Mouse (Mus musculus) Patski (cell line): ENCODE results near the gene Kifap3. TPM values are rescaled to one million over a fixed set of nuclear protein-coding genes. Genes with fewer than 3 reads are reported as not detected.

Experiments
- ATAC-seq: fragments of 100-300 bp; one replicate; pipeline ENCODE4 v1.8.0; 2021
- CTCF ChIA-PET: fragments of 350-600 bp; sonication (Branson Sonifier 250); formaldehyde crosslinking; loops from one replicate; lab custom pipeline; 2022; ENCODE audit warnings: inconsistent platforms; lab: Charles Lee
- POLR2A ChIA-PET: fragments of 350-600 bp; sonication (Branson Sonifier 250); formaldehyde crosslinking; loops from one replicate; lab custom pipeline; 2022; ENCODE audit warnings: antibody characterized with exemption, inconsistent platforms; lab: Charles Lee
- DNase-seq: peaks from one replicate; pipeline ENCODE4 v3.0.0-alpha.2; 2011; ENCODE audit warnings: low read depth, low spot score
- H3K27me3 ChIP-seq: fragments of 371-371 bp; one replicate; pipeline ENCODE4 v1.5.1; 2021
- CTCF ChIP-seq: fragments of 100-300 bp; IDR thresholded peaks from one replicate; pipeline ENCODE4 v1.5.1; 2021
- in situ Hi-C: fragments of 300-500 bp; cut with MboI; formaldehyde crosslinking; loops from 3 replicates; pipeline ENCODE4 v1.11.1; 2018; ENCODE audit warnings: low pct_unique_long_range_greater_than_20kb, mixed read lengths
- polyA plus RNA-seq: library from polyadenylated mRNA; unstranded; gene quantifications from one replicate; pipeline ENCODE4 v1.2.3, GENCODE M21; 2021

Kifap3 gene
- polyA plus RNA-seq, 1 experiment from 2014 or later = 76.7 TPM

- DNase-seq = no peak
- ChIA-PET POLR2A (interaction anchor here (1.2 kb wide), 1 partner anchor 9 kb away, joined by 3 read pairs; no protein-coding TSS in a partner anchor), CTCF (interaction anchor here (1.1 kb wide), 1 partner anchor 11 kb away, joined by 4 read pairs; no protein-coding TSS in a partner anchor)
- no peak for TF ChIP-seq CTCF
- no peak for ATAC-seq
- no peaks in the 10 kb centered on the region for H3K27me3 ChIP-seq
- in situ Hi-C loops = no loop called here
Measured at GRCm38 (mm10) chr1:163893774-163894527, 114.6 kb downstream of the Kifap3 start.

GRCm38 (mm10) chr1:163898291-163898764, 118.9 kb downstream of the Kifap3 start:
- TF ChIP-seq CTCF = no peak
- ChIA-PET POLR2A (no interaction called here), CTCF (interaction anchor here (1.8 kb wide), 1 partner anchor 21 kb away, joined by 4 read pairs; no protein-coding TSS in a partner anchor)
- ATAC-seq = no peak
- no peaks in the 10 kb centered on the region for H3K27me3 ChIP-seq
- in situ Hi-C loops = no loop called here
- DNase-seq = peak; percentile 22

- ATAC-seq = no peak
- ChIA-PET CTCF (interaction anchor here (1.7 kb wide), 1 partner anchor 11 kb away, joined by 6 read pairs; no protein-coding TSS in a partner anchor), POLR2A (no interaction called here)
- no peak for TF ChIP-seq CTCF
- in situ Hi-C loops = no loop called here
- H3K27me3 ChIP-seq = no peaks in the 10 kb centered on the region
- no peak for DNase-seq
Measured at GRCm38 (mm10) chr1:163899575-163899974, 120.2 kb downstream of the Kifap3 start.

GRCm38 (mm10) chr1:163900168-163900567, 120.8 kb downstream of the Kifap3 start:
- ChIA-PET CTCF (interaction anchor here (1.7 kb wide), 1 partner anchor 10 kb away, joined by 6 read pairs; no protein-coding TSS in a partner anchor), POLR2A (no interaction called here)
- TF ChIP-seq CTCF = no peak
- no peaks in the 10 kb centered on the region for H3K27me3 ChIP-seq
- in situ Hi-C loops = loop anchor here (10.0 to 25.0 kb wide), 2 partner anchors 755 to 1013 kb away; partner anchors contain the start of gene Fmo2
- ATAC-seq = no peak
- DNase-seq = no peak

GRCm38 (mm10) chr1:163903411-163903810, 124.0 kb downstream of the Kifap3 start:
- ATAC-seq = no peak
- ChIA-PET CTCF (interaction anchor here (1.3 kb wide), 1 partner anchor 753 kb away, joined by 3 read pairs; no protein-coding TSS in a partner anchor), POLR2A (no interaction called here)
- no peak for DNase-seq
- no peaks in the 10 kb centered on the region for H3K27me3 ChIP-seq
- no peak for TF ChIP-seq CTCF
- in situ Hi-C loops = loop anchor here (10.0 to 25.0 kb wide), 2 partner anchors 759 to 1016 kb away; partner anchors contain the start of gene Fmo2

GRCm38 (mm10) chr1:163907007-163907811, 127.8 kb downstream of the Kifap3 start:
- in situ Hi-C loops = loop anchor here (10.0 to 25.0 kb wide), 2 partner anchors 762 to 1020 kb away; partner anchors contain the start of gene Fmo2
- no peaks in the 10 kb centered on the region for H3K27me3 ChIP-seq
- DNase-seq (no peak), ATAC-seq (no peak)
- POLR2A ChIA-PET = interaction anchor here (0.7 kb wide), 1 partner anchor 1937 kb away, joined by 3 read pairs; no protein-coding TSS in a partner anchor
- no peak for TF ChIP-seq CTCF
- CTCF ChIA-PET = no interaction called here

- POLR2A ChIA-PET = interaction anchor here (0.7 kb wide), 1 partner anchor 1938 kb away, joined by 3 read pairs; no protein-coding TSS in a partner anchor
Measured at GRCm38 (mm10) chr1:163908389-163908788, 129.0 kb downstream of the Kifap3 start.

GRCm38 (mm10) chr1:163910343-163910742, 131.0 kb downstream of the Kifap3 start:
- no peak for ATAC-seq
- CTCF ChIA-PET = interaction anchor here (0.8 to 1.6 kb wide), 13 partner anchors 10 to 764 kb away, joined by 3 to 15 read pairs (median 3); no protein-coding TSS in a partner anchor

More at GRCm38 (mm10) chr1:163908389-163908788, 129.0 kb downstream of the Kifap3 start:
- no peaks in the 10 kb centered on the region for H3K27me3 ChIP-seq
- DNase-seq (no peak), ATAC-seq (no peak)
- CTCF ChIA-PET = interaction anchor here (1.2 kb wide), 1 partner anchor 58 kb away, joined by 3 read pairs; no protein-coding TSS in a partner anchor
- TF ChIP-seq CTCF = no peak
- in situ Hi-C loops = loop anchor here (10.0 to 25.0 kb wide), 2 partner anchors 764 to 1021 kb away; partner anchors contain the start of gene Fmo2

GRCm38 (mm10) chr1:163910785-163911184, 131.4 kb downstream of the Kifap3 start:
- POLR2A ChIA-PET = interaction anchor here (0.6 kb wide), 1 partner anchor 229 kb away, joined by 3 read pairs; no protein-coding TSS in a partner anchor
- no peak for TF ChIP-seq CTCF
- in situ Hi-C loops = loop anchor here (5.0 to 25.0 kb wide), 2 partner anchors 818 to 1023 kb away; partner anchors contain the start of gene Fmo2
- ATAC-seq = no peak
- CTCF ChIA-PET = interaction anchor here (0.9 to 1.6 kb wide), 11 partner anchors 9 to 761 kb away, joined by 3 to 15 read pairs (median 3); no protein-coding TSS in a partner anchor
- DNase-seq = no peak
- no peaks in the 10 kb centered on the region for H3K27me3 ChIP-seq

More at GRCm38 (mm10) chr1:163910343-163910742, 131.0 kb downstream of the Kifap3 start:
- no peak for DNase-seq
- POLR2A ChIA-PET = interaction anchor here (0.6 kb wide), 1 partner anchor 230 kb away, joined by 3 read pairs; no protein-coding TSS in a partner anchor
- TF ChIP-seq CTCF = peak; percentile 69
- in situ Hi-C loops = loop anchor here (5.0 to 25.0 kb wide), 2 partner anchors 818 to 1023 kb away; partner anchors contain the start of gene Fmo2
- H3K27me3 ChIP-seq = no peaks in the 10 kb centered on the region
